Mouse (Mus musculus) hindbrain, embryonic 11.5 days (tissue): ENCODE data around the gene Disp3. TPM values are rescaled to one million over a fixed set of nuclear protein-coding genes. Genes with fewer than 3 reads are reported as not detected.

ENCODE experiments used
- ATAC-seq: fragments of 200-750 bp; cut with Nextera tagmentation; 2 replicates; pipeline ENCODE4 v1.8.0; 2017; ENCODE audit warnings: mild to moderate bottlenecking, moderate TSS enrichment, moderate library complexity; ENCODE audit not compliant: low FRiP score
- DNase-seq: peaks from one replicate; pipeline ENCODE4 v3.0.0-alpha.2; 2015; ENCODE audit warnings: low spot score
- H3K27ac ChIP-seq: fragments of 300-500 bp; sonication (generic); 2 replicates; pipeline ENCODE4 v1.5.1; 2014; ENCODE audit warnings: mild to moderate bottlenecking, low read depth, low read length
- H3K27me3 ChIP-seq: fragments of 300-500 bp; sonication (generic); 2 replicates; pipeline ENCODE4 v1.6.1; 2014; ENCODE audit warnings: mild to moderate bottlenecking, low read length, moderate library complexity, mixed read lengths; ENCODE audit not compliant: control insufficient read depth, insufficient read depth
- H3K36me3 ChIP-seq: fragments of 300-500 bp; sonication (generic); 2 replicates; pipeline ENCODE4 v1.6.1; 2014; ENCODE audit warnings: mild to moderate bottlenecking, low read length, moderate library complexity, mixed read lengths; ENCODE audit not compliant: control insufficient read depth, insufficient read depth
- H3K4me1 ChIP-seq: fragments of 300-500 bp; sonication (generic); replicated peaks from 2 replicates; pipeline ENCODE4 v1.6.1; 2014; ENCODE audit warnings: low read length, mixed read lengths; ENCODE audit not compliant: control insufficient read depth, insufficient read depth
- H3K4me2 ChIP-seq: fragments of 300-500 bp; sonication (generic); replicated peaks from 2 replicates; pipeline ENCODE4 v1.6.1; 2014; ENCODE audit warnings: mild to moderate bottlenecking, low read depth, low read length
- H3K4me3 ChIP-seq: fragments of 300-500 bp; sonication (generic); 2 replicates; pipeline ENCODE4 v1.5.1; 2014; ENCODE audit warnings: low read depth, low read length
- H3K9ac ChIP-seq: fragments of 300-500 bp; sonication (generic); 2 replicates; pipeline ENCODE4 v1.6.1; 2014; ENCODE audit warnings: low read depth, low read length
- H3K9me3 ChIP-seq: fragments of 300-500 bp; sonication (generic); 2 replicates; pipeline ENCODE4 v1.6.1; 2016; ENCODE audit warnings: low read length; ENCODE audit not compliant: control insufficient read depth
- WGBS: fragments of 180-500 bp; shearing (Covaris S2); extraction: QIAGEN DNeasy Blood & Tissue Kit; methylation state at CpG from one replicate; pipeline ENCODE4 v1.1.7; 2014; 5-methylcytosine and 5-hydroxymethylcytosine counted together
- polyA plus RNA-seq: library from polyadenylated mRNA; unstranded; fragments of >200 nt; fragmentation: Nextera tagmentation; extraction: Ambion mirVana; gene quantifications from 2 replicates; pipeline ENCODE4 v1.2.1, GENCODE M21; 2014

Disp3 gene
- 6.4 and 7.0 TPM in 2 replicates for polyA plus RNA-seq

DNA sequence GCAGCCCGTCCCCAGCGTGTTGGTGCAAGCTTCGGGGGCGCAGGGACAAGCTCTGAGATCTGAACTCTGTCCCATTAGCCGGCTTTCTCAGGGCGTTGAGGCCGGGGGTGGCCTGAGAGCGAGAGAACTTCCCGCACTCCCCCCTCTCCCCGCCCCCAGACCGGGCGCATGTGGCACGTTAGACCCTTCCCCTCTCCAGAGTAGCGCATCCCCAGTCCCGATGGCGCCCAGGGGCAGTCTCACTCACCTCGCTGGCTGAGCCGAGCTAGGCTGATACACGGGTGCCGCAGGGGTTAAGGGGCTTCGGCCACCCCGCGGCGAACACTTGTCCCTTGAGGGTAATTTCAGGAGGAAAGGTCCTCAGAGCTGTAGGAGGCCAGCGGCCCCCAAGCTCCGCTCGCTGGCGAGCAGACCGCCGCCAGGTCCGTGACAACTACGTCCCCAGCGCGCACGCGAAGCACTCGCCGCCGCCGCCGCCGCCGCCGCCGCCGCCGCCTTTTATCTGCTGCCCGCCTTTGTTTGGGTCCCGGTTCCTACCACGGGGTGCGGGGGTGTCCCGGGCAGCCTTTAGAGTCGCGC is at the start of gene Disp3:
Gene Disp3 (minus strand): TSS at position 490 of the 579 bp plus-strand sequence.
- H3K9ac ChIP-seq = peak within 1 kb of the TSS; percentile 81
- H3K4me3 ChIP-seq = peak within 1 kb of the TSS; percentile 67
- DNase-seq = no peak
- H3K4me2 ChIP-seq = peak within 1 kb of the TSS; percentile 71
- ATAC-seq = peak; percentile 81
- peaks cover 4% of the 10 kb centered on the region; the same call in 1 of the 2 replicates for H3K4me1 ChIP-seq
- peak within 1 kb of the TSS; percentile 67 for H3K27ac ChIP-seq
- peaks cover 8% of the 10 kb centered on the region for H3K27me3 ChIP-seq
- WGBS = under 1% methylated on average over 47 of the region's 54 CpGs
- no peaks in the 10 kb centered on the region for H3K36me3 ChIP-seq
- H3K9me3 ChIP-seq = no peaks in the 10 kb centered on the region

DNA sequence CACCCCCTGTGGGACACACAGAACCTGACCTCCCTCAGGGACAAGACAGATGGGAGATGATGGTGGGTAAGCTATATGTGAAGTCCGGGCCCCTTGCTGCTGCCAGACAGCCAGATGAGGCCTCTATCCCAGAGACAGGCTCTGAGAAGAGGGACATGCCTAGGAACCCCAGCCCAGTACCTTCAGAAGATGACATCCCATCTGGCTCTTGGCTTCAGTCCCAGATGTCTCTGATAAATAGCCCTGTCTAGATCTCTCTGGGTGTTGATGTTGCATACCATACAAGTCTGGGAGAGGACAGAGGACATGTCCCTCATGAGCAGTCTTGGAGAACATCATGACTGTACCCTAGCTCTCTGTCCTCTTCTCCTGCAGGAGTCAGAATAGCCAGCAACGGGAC is 42.5 kb upstream of the Disp3 start:
- no peak for ATAC-seq
- Histone ChIP-seq H3K9ac (no peak overlapping the region), H3K27me3 (no peaks in the 10 kb centered on the region), H3K4me3 (no peak overlapping the region), H3K36me3 (no peaks in the 10 kb centered on the region), H3K27ac (no peak overlapping the region), H3K4me1 (peaks cover 12% of the 10 kb centered on the region), H3K9me3 (no peaks in the 10 kb centered on the region), H3K4me2 (no peak overlapping the region)
- 82% methylated on average over 2 of the region's 2 CpGs for WGBS
- no peak for DNase-seq

DNA sequence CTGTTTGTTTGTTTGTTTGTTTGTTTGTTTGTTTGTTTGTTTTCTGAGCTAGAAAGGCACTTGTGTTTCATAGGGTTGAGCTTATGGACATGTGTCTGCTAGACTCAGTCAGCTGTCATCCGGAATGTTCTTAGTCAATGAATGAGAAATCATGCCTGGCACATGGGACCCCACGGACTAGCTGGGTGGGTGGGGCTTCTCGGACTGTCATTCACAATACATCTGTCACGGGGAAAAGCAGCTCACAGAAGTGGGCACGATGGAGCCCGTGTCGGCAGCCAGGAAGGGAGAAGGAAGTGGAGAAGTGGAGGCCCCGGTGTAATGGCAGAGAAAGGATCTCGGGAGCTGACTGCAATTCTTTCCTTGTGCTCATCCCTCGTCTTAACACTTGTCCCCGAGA is 41.7 kb upstream of the Disp3 start:
- ATAC-seq (no peak), DNase-seq (no peak)
- Histone ChIP-seq H3K27me3 (no peaks in the 10 kb centered on the region), H3K36me3 (no peaks in the 10 kb centered on the region), H3K4me3 (no peak overlapping the region), H3K9me3 (no peaks in the 10 kb centered on the region), H3K27ac (no peak overlapping the region), H3K4me1 (peaks cover 14% of the 10 kb centered on the region), H3K9ac (no peak overlapping the region), H3K4me2 (no peak overlapping the region)
- WGBS = 49% methylated on average over 11 of the region's 11 CpGs

DNA sequence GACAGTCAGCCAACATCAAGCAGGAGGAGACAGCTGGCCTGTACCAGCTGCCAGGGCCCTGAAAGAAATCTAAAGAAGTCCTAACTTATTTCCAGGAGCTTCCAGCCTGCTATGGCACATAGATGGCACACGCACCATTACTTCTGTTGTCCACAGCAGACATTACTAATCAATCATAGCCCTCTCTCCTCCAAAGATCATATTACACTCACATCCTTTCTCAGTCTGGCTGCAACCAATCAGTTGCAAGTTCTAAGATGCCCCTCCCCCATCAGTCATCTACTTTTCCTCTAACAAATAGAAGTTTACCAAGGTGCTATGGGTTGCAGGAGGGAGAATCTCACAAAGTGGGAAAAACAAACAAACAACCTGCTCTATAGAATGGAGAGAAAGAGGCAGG is 40.5 kb upstream of the Disp3 start:
- DNase-seq (no peak), ATAC-seq (no peak)
- H3K27ac ChIP-seq = 0 out of 2 replicates have a peak overlapping the region, but pooled peaks have one; percentile 78
- WGBS = 74% methylated on average over 1 of the region's 1 CpGs
- H3K4me2 ChIP-seq = no peak overlapping the region
- H3K36me3 ChIP-seq = no peaks in the 10 kb centered on the region
- H3K9me3 ChIP-seq = no peaks in the 10 kb centered on the region
- no peak overlapping the region for H3K9ac ChIP-seq
- H3K27me3 ChIP-seq = no peaks in the 10 kb centered on the region
- H3K4me3 ChIP-seq = no peak overlapping the region
- H3K4me1 ChIP-seq = peaks cover 14% of the 10 kb centered on the region

DNA sequence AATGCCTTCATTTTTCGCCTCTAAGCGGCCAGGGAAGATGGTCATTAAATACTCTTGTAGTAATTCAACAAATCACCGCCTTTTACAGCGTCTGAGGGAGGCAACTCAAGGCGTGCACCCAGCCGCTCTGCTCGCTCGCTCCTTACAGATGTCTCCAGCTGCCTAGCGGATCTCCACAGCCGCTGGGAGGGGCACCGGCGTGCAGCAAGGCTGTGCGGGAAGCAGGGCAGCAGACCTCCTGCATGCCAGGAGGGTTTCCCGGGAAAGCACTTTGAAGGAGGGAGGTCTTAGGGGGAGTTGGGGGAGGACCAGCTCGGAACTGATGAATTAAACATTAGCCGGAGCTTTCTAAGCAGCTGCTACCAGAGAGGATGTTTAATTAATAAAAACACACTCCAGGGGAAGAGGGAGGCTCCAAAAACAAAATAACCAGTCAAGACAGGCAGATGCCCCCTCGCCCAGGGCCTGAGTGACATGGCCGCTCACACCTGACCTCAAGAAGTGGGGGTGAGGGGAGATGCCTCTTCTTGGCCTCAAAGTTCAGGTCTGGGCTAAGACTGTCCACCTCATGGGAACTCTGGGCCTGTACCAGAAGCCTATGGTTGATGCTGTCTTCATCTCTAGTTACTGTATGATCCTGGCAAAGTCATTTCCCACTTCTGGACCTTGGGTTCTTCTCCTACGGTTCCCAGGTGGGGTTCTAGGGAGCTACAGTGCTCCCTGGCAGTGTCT is 39.7 kb upstream of the Disp3 start:
- peaks cover 19% of the 10 kb centered on the region for H3K4me1 ChIP-seq
- peak; percentile 76 for DNase-seq

DNA sequence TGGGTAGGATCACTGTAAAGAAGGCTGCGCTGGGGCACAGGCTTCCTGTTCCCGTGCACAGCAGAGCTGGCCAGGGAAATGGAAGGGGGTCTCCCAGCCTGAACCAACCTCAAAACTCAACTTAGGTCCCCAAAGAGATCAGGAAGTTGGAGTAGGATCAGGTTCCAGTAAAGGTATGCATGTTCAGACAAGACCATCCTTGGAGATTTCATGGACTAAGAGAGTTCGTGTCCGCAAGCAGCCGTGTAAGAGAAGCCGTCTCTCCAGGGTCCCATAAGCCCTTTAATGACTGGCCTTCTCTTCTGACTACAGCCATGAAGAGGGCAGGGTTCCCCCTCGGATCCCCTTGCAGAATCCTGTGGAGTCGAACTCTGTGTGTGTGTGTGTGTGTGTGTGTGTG is 39.0 kb upstream of the Disp3 start:
- Histone ChIP-seq H3K36me3 (no peaks in the 10 kb centered on the region), H3K9me3 (no peaks in the 10 kb centered on the region), H3K4me3 (no peak overlapping the region), H3K27me3 (no peaks in the 10 kb centered on the region), H3K4me2 (no peak overlapping the region), H3K9ac (0 out of 2 replicates have a peak overlapping the region, but pooled peaks have one; percentile 11), H3K4me1 (peaks cover 24% of the 10 kb centered on the region), H3K27ac (peak overlapping the region; percentile 65)
- ATAC-seq = peak; percentile 23; the same call in 1 of the 2 replicates
- WGBS = 42% methylated on average over 8 of the region's 8 CpGs
- peak; percentile 26 for DNase-seq

More for the DNA sequence above, 39.7 kb upstream of the Disp3 start:
- Histone ChIP-seq H3K9me3 (no peaks in the 10 kb centered on the region), H3K9ac (no peak overlapping the region), H3K4me3 (no peak overlapping the region), H3K4me2 (peak overlapping the region; percentile 26), H3K27ac (peak overlapping the region; percentile 78), H3K27me3 (no peaks in the 10 kb centered on the region), H3K36me3 (no peaks in the 10 kb centered on the region)
- ATAC-seq = peak; percentile 88
- 9% methylated on average over 19 of the region's 19 CpGs for WGBS

DNA sequence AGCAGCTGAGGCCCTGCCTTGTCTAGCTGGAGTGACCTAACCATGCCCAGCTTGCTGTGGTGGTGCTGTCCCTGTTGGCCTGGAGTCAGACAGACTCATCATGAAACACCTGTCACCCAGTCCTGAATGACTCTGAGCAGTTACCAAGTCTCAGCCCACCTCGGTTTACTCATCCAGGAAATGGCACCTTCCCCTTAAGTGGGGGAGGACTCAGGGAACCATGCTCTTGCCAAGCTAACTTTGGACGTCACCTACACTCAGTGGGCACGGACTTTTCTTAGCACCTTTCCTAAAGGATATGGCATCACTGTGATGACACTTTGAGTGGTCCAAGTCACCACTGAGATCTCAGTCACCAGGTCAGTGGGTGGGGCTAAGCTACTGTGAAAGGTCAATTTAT is 38.2 kb upstream of the Disp3 start:
- no peak overlapping the region for H3K4me3 ChIP-seq
- no peaks in the 10 kb centered on the region for H3K27me3 ChIP-seq
- WGBS = 96% methylated on average over 3 of the region's 3 CpGs
- no peak overlapping the region for H3K9ac ChIP-seq
- DNase-seq = no peak
- H3K36me3 ChIP-seq = no peaks in the 10 kb centered on the region
- H3K4me2 ChIP-seq = no peak overlapping the region
- no peaks in the 10 kb centered on the region for H3K9me3 ChIP-seq
- no peak overlapping the region for H3K27ac ChIP-seq
- no peak for ATAC-seq
- peaks cover 30% of the 10 kb centered on the region for H3K4me1 ChIP-seq

DNA sequence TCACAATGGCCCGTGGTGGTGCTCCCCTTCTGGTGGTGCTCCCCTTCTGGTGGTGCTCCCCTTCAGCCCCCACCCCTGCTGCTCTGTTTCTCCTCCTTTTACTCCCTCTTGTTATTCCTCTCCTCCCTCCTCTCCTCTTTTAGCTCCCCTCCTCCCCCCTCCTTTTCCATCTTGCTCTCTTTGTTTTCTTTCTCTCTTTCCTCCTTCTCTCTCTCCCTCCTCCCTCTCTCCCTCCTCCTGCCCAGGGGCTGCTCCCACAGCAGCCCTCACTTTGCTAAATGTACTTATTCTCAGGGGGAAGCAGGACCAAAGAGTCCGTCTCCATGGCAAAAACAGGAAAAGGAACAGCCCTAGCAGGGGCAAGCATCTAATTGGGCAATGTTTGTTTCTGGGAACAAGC is 37.3 kb upstream of the Disp3 start:
- DNase-seq = no peak
- no peak overlapping the region for H3K4me2 ChIP-seq
- H3K27ac ChIP-seq = no peak overlapping the region
- H3K9ac ChIP-seq = no peak overlapping the region
- H3K4me3 ChIP-seq = no peak overlapping the region
- no peaks in the 10 kb centered on the region for H3K27me3 ChIP-seq
- WGBS = 20% methylated on average over 2 of the region's 2 CpGs
- peaks cover 30% of the 10 kb centered on the region for H3K4me1 ChIP-seq
- no peaks in the 10 kb centered on the region for H3K9me3 ChIP-seq
- no peaks in the 10 kb centered on the region for H3K36me3 ChIP-seq
- no peak for ATAC-seq

DNA sequence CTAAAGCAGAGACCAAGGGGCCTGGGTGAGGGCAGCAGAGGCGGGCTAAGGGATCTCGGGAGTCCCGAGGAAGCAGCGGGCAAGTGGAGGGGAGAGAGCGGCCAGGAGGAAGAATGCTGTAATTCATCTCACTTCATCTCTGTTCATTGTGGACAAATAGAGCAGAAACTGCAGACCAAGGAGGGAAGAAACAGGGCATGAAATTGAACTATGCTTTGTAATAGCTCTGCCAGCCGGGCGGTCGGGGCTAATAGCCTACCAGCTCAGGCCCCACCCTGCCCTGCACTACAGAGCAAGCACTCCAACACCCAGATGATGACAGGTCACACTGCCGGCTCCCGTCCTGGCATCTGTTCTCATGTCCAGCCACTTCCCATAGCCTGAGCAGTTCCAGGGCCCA is 34.4 kb upstream of the Disp3 start:
- WGBS = 28% methylated on average over 10 of the region's 10 CpGs
- H3K9ac ChIP-seq = 0 out of 2 replicates have a peak overlapping the region, but pooled peaks have one; percentile 19
- peak; percentile 19; the same call in 1 of the 2 replicates for ATAC-seq

More for the DNA sequence above, 34.4 kb upstream of the Disp3 start:
- Histone ChIP-seq H3K36me3 (no peaks in the 10 kb centered on the region), H3K4me1 (peaks cover 22% of the 10 kb centered on the region), H3K4me2 (no peak overlapping the region), H3K27me3 (no peaks in the 10 kb centered on the region), H3K27ac (peak overlapping the region; percentile 51), H3K9me3 (no peaks in the 10 kb centered on the region), H3K4me3 (no peak overlapping the region)
- DNase-seq = no peak
